In the genomic region with DNA sequence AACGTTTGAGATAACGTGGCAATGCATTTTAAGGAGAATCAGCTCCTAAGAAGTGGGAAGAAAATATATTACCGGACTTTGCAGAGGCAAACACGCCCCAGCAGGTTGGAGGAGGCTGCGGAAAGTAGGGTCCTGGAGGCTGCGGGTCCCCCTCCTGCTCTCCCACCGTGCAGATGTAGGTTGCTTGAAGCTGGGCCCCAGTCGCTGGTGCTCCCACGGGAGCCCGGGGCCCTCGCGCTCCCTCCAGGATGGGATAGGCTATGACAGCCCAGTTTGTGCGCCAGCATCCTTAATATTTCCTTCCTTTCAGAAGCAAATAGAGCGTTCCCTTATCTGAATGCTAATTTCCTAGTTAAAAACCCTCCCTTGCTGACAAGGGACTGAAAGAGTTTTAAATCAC, we compare ENCODE assay signal across 12 mouse cellular contexts.
A peak's percentile ranks its signal among the peaks of the same experiment; 100 is the strongest.
DNase-seq lines count a peak whose midpoint lies in the region; ATAC-seq lines count a peak whose summit lies in the region.
"Had no signal": no experiment of that assay in that cellular context is flagged by ENCODE, and none has a peak within 500 bp of the region (broad histone marks: within the 10 kb centered on the region; RNA-seq: fewer than 3 reads in every experiment).

No protein-coding gene starts in this region.

- peaks cover 82% of the 10 kb centered on the region for H3K27me3 ChIP-seq in heart, embryonic 13.5 days (replicated peaks)
- H3K27me3 ChIP-seq in heart, embryonic 11.5 days (ENCODE audit: control insufficient read depth, insufficient read depth, low read length): peaks cover 49% of the 10 kb centered on the region
- peaks cover 92% of the 10 kb centered on the region for H3K27me3 ChIP-seq in embryonic facial prominence, embryonic 10.5 days (replicated peaks; ENCODE audit: low read depth, poor library complexity, severe bottlenecking)
- H3K27me3 ChIP-seq in hindbrain, embryonic 13.5 days: peaks cover 97% of the 10 kb centered on the region
- peaks cover 62% of the 10 kb centered on the region for H3K27me3 ChIP-seq in midbrain, embryonic 16.5 days (ENCODE audit: control insufficient read depth, insufficient read depth, low read depth, low read length)

- H3K36me3 ChIP-seq in heart, embryonic 13.5 days: no peaks in the 10 kb centered on the region
- H3K36me3 ChIP-seq in heart, embryonic 11.5 days (ENCODE audit: control insufficient read depth, insufficient read depth, low read length): no peaks in the 10 kb centered on the region
- no peaks in the 10 kb centered on the region for H3K36me3 ChIP-seq in embryonic facial prominence, embryonic 10.5 days (replicated peaks)
- H3K36me3 ChIP-seq in hindbrain, embryonic 13.5 days: no peaks in the 10 kb centered on the region
- H3K36me3 ChIP-seq in midbrain, embryonic 16.5 days (ENCODE audit: control insufficient read depth, insufficient read depth, low read length): no peaks in the 10 kb centered on the region

- peak overlapping the region; percentile 68; the same call in 1 of the 2 replicates for H3K4me2 ChIP-seq in heart, embryonic 13.5 days
- no peak overlapping the region; the same call in 1 of the 2 replicates for H3K4me2 ChIP-seq in heart, embryonic 11.5 days
- H3K4me2 ChIP-seq in hindbrain, embryonic 13.5 days: peak overlapping the region; percentile 52; the same call in 1 of the 2 replicates
- peak overlapping the region; percentile 56 for H3K4me2 ChIP-seq in midbrain, embryonic 16.5 days (ENCODE audit: low read length)

- peak overlapping the region; percentile 45 for H3K4me3 ChIP-seq in heart, embryonic 13.5 days
- H3K4me3 ChIP-seq in heart, embryonic 11.5 days (ENCODE audit: low read depth, low read length): no peak overlapping the region
- H3K4me3 ChIP-seq in embryonic facial prominence, embryonic 10.5 days: peak overlapping the region; percentile 55; the same call in 1 of the 2 replicates
- peak overlapping the region; percentile 26; the same call in 1 of the 2 replicates for H3K4me3 ChIP-seq in hindbrain, embryonic 13.5 days
- peak overlapping the region; percentile 31; the same call in 1 of the 2 replicates for H3K4me3 ChIP-seq in midbrain, embryonic 16.5 days (ENCODE audit: low read depth, low read length)

- ATAC-seq in heart, embryonic 13.5 days (ENCODE audit: extremely low read depth, insufficient number of reproducible peaks, low FRiP score, low TSS enrichment): no peak
- ATAC-seq in heart, embryonic 11.5 days (replicated peaks; ENCODE audit: insufficient number of reproducible peaks, low FRiP score, low TSS enrichment): no peak
- peak; percentile 76 for ATAC-seq in hindbrain, embryonic 13.5 days (ENCODE audit: low FRiP score)
- ATAC-seq in midbrain, embryonic 16.5 days: peak; percentile 78
- ATAC-seq in frontal cortex, adult (ENCODE audit: low TSS enrichment): no peak

- no peak overlapping the region for H3K9ac ChIP-seq in heart, embryonic 13.5 days
- no peak overlapping the region for H3K9ac ChIP-seq in heart, embryonic 11.5 days (ENCODE audit: low read depth, low read length)
- H3K9ac ChIP-seq in hindbrain, embryonic 13.5 days: no peak overlapping the region
- no peak overlapping the region for H3K9ac ChIP-seq in midbrain, embryonic 16.5 days (ENCODE audit: low read depth, low read length)

- peak; percentile 37 for DNase-seq in embryonic facial prominence, embryonic 10.5 days (ENCODE audit: low spot score)
- DNase-seq in gastrocnemius, postnatal 25 days: no peak
- DNase-seq in urinary bladder, adult 18-20 months (ENCODE audit: low spot score in 2 of 2): no peak
- DNase-seq: B cell, adult 2 months; gastrocnemius, postnatal 14 days; left cerebral cortex, postnatal 4 days had no signal

- H3K4me1 ChIP-seq in heart, embryonic 13.5 days: peaks cover 10% of the 10 kb centered on the region
- H3K4me1 ChIP-seq in heart, embryonic 11.5 days (ENCODE audit: control insufficient read depth, insufficient read depth, low read length): peaks cover 9% of the 10 kb centered on the region; the same call in 1 of the 2 replicates
- peaks cover 16% of the 10 kb centered on the region for H3K4me1 ChIP-seq in embryonic facial prominence, embryonic 10.5 days
- peaks cover 17% of the 10 kb centered on the region for H3K4me1 ChIP-seq in hindbrain, embryonic 13.5 days (replicated peaks)
- peaks cover 12% of the 10 kb centered on the region for H3K4me1 ChIP-seq in midbrain, embryonic 16.5 days (ENCODE audit: control insufficient read depth, insufficient read depth, low read length)

- 7% methylated on average over 14 of the region's 14 CpGs for WGBS in heart, embryonic 13.5 days
- WGBS in heart, embryonic 11.5 days (ENCODE audit: insufficient replicate concordance): 6% methylated on average over 14 of the region's 14 CpGs
- WGBS in embryonic facial prominence, embryonic 10.5 days: 4% methylated on average over 14 of the region's 14 CpGs
- 3% methylated on average over 14 of the region's 14 CpGs for WGBS in hindbrain, embryonic 13.5 days
- WGBS in midbrain, embryonic 16.5 days: 3% methylated on average over 14 of the region's 14 CpGs

- no peak overlapping the region for H3K27ac ChIP-seq in heart, embryonic 13.5 days (replicated peaks)
- no peak overlapping the region for H3K27ac ChIP-seq in heart, embryonic 11.5 days (ENCODE audit: low read depth, low read length)
- H3K27ac ChIP-seq in embryonic facial prominence, embryonic 10.5 days (replicated peaks): no peak overlapping the region
- peak overlapping the region; percentile 71 for H3K27ac ChIP-seq in hindbrain, embryonic 13.5 days
- H3K27ac ChIP-seq in midbrain, embryonic 16.5 days (ENCODE audit: low read length): no peak overlapping the region
- H3K27ac ChIP-seq: kidney, postnatal 0 days had no signal

- H3K9me3 ChIP-seq in heart, embryonic 13.5 days: no peaks in the 10 kb centered on the region
- no peaks in the 10 kb centered on the region for H3K9me3 ChIP-seq in heart, embryonic 11.5 days (replicated peaks; ENCODE audit: control insufficient read depth, low read length)
- no peaks in the 10 kb centered on the region for H3K9me3 ChIP-seq in embryonic facial prominence, embryonic 10.5 days
- H3K9me3 ChIP-seq in hindbrain, embryonic 13.5 days: no peaks in the 10 kb centered on the region
- no peaks in the 10 kb centered on the region for H3K9me3 ChIP-seq in midbrain, embryonic 16.5 days (replicated peaks; ENCODE audit: control insufficient read depth, low read length, poor library complexity, severe bottlenecking)

Comparison
In these comparisons a context has a peak if more than half of its experiments do, and no peak if none do; other contexts are left out.
1. ATAC-seq: peak in hindbrain, embryonic 13.5 days (single experiment) and midbrain, embryonic 16.5 days (single experiment); none in heart, embryonic 13.5 days (single experiment), heart, embryonic 11.5 days (single experiment) and frontal cortex, adult (single experiment).